Mouse (Mus musculus): ENCODE results near the gene Fam135a. TPM values are rescaled to one million over a fixed set of nuclear protein-coding genes. Genes with fewer than 3 reads are reported as not detected.

Gene Fam135a
- polyA plus RNA-seq, 1 experiment from 2014 or later = 7.2 TPM

GRCm38 (mm10) chr1:24100870-24101358 is 773 bp upstream of the Fam135a start:
- no peaks in the 10 kb centered on the region for H3K9me3 ChIP-seq (ENCODE audit: low read length)
- TF ChIP-seq CTCF (IDR thresholded peaks at IDR 0.05; ENCODE audit: low read depth) (no peak), EP300 (IDR thresholded peaks at IDR 0.05; ENCODE audit: low read depth) (no peak)
- H3K27ac ChIP-seq (ENCODE audit: low read depth) = no peak overlapping the region
- H3K27me3 ChIP-seq (ENCODE audit: insufficient read depth, low read length) = peaks cover 8% of the 10 kb centered on the region; the same call in 1 of the 2 replicates
- ATAC-seq (no peak), DNase-seq (no peak)
- H3K36me3 ChIP-seq (replicated peaks; ENCODE audit: insufficient read depth, low read length) = no peaks in the 10 kb centered on the region
- peak overlapping the region; percentile 71 for H3K4me3 ChIP-seq (ENCODE audit: low read depth, low read length)
- WGBS (ENCODE audit: insufficient replicate concordance) = 57% methylated on average over 6 of the region's 6 CpGs
- peaks cover 9% of the 10 kb centered on the region; the same call in 1 of the 2 replicates for H3K4me1 ChIP-seq (ENCODE audit: insufficient read depth)
- H3K4me2 ChIP-seq (ENCODE audit: low read depth, low read length) = peak overlapping the region; percentile 71
- peak overlapping the region; percentile 63 for H3K9ac ChIP-seq (replicated peaks)

- H3K9ac ChIP-seq (replicated peaks) = peak overlapping the region; percentile 74
- H3K9me3 ChIP-seq (ENCODE audit: low read length) = no peaks in the 10 kb centered on the region
- peaks cover 9% of the 10 kb centered on the region; the same call in 1 of the 2 replicates for H3K4me1 ChIP-seq (ENCODE audit: insufficient read depth)
- H3K4me2 ChIP-seq (ENCODE audit: low read depth, low read length) = peak overlapping the region; percentile 71
- H3K36me3 ChIP-seq (replicated peaks; ENCODE audit: insufficient read depth, low read length) = no peaks in the 10 kb centered on the region
- 5% methylated on average over 42 of the region's 44 CpGs for WGBS (ENCODE audit: insufficient replicate concordance)
- no peak for ATAC-seq
- no peak for TF ChIP-seq CTCF (IDR thresholded peaks at IDR 0.05; ENCODE audit: low read depth)
- no peak for TF ChIP-seq EP300 (IDR thresholded peaks at IDR 0.05; ENCODE audit: low read depth)
- peaks cover 8% of the 10 kb centered on the region; the same call in 1 of the 2 replicates for H3K27me3 ChIP-seq (ENCODE audit: insufficient read depth, low read length)
- DNase-seq = no peak
- peak overlapping the region; percentile 71 for H3K4me3 ChIP-seq (ENCODE audit: low read depth, low read length)
- peak overlapping the region; percentile 75 for H3K27ac ChIP-seq (ENCODE audit: low read depth)
Measured at GRCm38 (mm10) chr1:24099541-24099925, 608 bp downstream of the Fam135a start.

- no peak for TF ChIP-seq EP300 (IDR thresholded peaks at IDR 0.05; ENCODE audit: low read depth)
- TF ChIP-seq CTCF (IDR thresholded peaks at IDR 0.05; ENCODE audit: low read depth) = no peak
- Histone ChIP-seq H3K9ac (replicated peaks) (no peak overlapping the region), H3K4me1 (ENCODE audit: insufficient read depth) (peaks cover 9% of the 10 kb centered on the region; the same call in 1 of the 2 replicates), H3K4me2 (ENCODE audit: low read depth, low read length) (peak overlapping the region; percentile 56), H3K27ac (ENCODE audit: low read depth) (peak overlapping the region; percentile 66), H3K36me3 (replicated peaks; ENCODE audit: insufficient read depth, low read length) (no peaks in the 10 kb centered on the region), H3K9me3 (ENCODE audit: low read length) (no peaks in the 10 kb centered on the region), H3K4me3 (ENCODE audit: low read depth, low read length) (peak overlapping the region; percentile 17; the same call in 1 of the 2 replicates), H3K27me3 (ENCODE audit: insufficient read depth, low read length) (peaks cover 8% of the 10 kb centered on the region; the same call in 1 of the 2 replicates)
- no peak for ATAC-seq
- no peak for DNase-seq
- 32% methylated on average over 8 of the region's 8 CpGs for WGBS (ENCODE audit: insufficient replicate concordance)
Measured at GRCm38 (mm10) chr1:24097541-24097940, 2.6 kb downstream of the Fam135a start.

GRCm38 (mm10) chr1:24092414-24092813 is 7.7 kb downstream of the Fam135a start:
- ATAC-seq (no peak), DNase-seq (no peak)
- TF ChIP-seq EP300 (IDR thresholded peaks at IDR 0.05; ENCODE audit: low read depth) (no peak), CTCF (IDR thresholded peaks at IDR 0.05; ENCODE audit: low read depth) (no peak)
- H3K36me3 ChIP-seq (replicated peaks; ENCODE audit: insufficient read depth, low read length) = no peaks in the 10 kb centered on the region
- WGBS (ENCODE audit: insufficient replicate concordance) = 68% methylated on average over 7 of the region's 7 CpGs
- no peaks in the 10 kb centered on the region for H3K27me3 ChIP-seq (ENCODE audit: insufficient read depth, low read length)
- no peak overlapping the region for H3K4me2 ChIP-seq (ENCODE audit: low read depth, low read length)
- H3K4me3 ChIP-seq (ENCODE audit: low read depth, low read length) = no peak overlapping the region
- no peak overlapping the region for H3K9ac ChIP-seq (replicated peaks)
- no peak overlapping the region for H3K27ac ChIP-seq (ENCODE audit: low read depth)
- H3K9me3 ChIP-seq (ENCODE audit: low read length) = no peaks in the 10 kb centered on the region
- no peaks in the 10 kb centered on the region for H3K4me1 ChIP-seq (ENCODE audit: insufficient read depth)

GRCm38 (mm10) chr1:24090603-24091002 is 9.5 kb downstream of the Fam135a start:
- Histone ChIP-seq H3K27ac (ENCODE audit: low read depth) (no peak overlapping the region), H3K4me2 (ENCODE audit: low read depth, low read length) (no peak overlapping the region), H3K9me3 (ENCODE audit: low read length) (no peaks in the 10 kb centered on the region), H3K9ac (replicated peaks) (no peak overlapping the region), H3K27me3 (ENCODE audit: insufficient read depth, low read length) (no peaks in the 10 kb centered on the region), H3K4me3 (ENCODE audit: low read depth, low read length) (no peak overlapping the region), H3K36me3 (replicated peaks; ENCODE audit: insufficient read depth, low read length) (no peaks in the 10 kb centered on the region), H3K4me1 (ENCODE audit: insufficient read depth) (no peaks in the 10 kb centered on the region)
- no peak for TF ChIP-seq CTCF (IDR thresholded peaks at IDR 0.05; ENCODE audit: low read depth)
- no peak for TF ChIP-seq EP300 (IDR thresholded peaks at IDR 0.05; ENCODE audit: low read depth)
- ATAC-seq (no peak), DNase-seq (no peak)
- WGBS (ENCODE audit: insufficient replicate concordance) = 75% methylated on average over 2 of the region's 2 CpGs

- WGBS (ENCODE audit: insufficient replicate concordance) = 59% methylated on average over 5 of the region's 5 CpGs
- no peaks in the 10 kb centered on the region for H3K27me3 ChIP-seq (ENCODE audit: insufficient read depth, low read length)
- no peak overlapping the region for H3K27ac ChIP-seq (ENCODE audit: low read depth)
- no peaks in the 10 kb centered on the region for H3K4me1 ChIP-seq (ENCODE audit: insufficient read depth)
- H3K36me3 ChIP-seq (replicated peaks; ENCODE audit: insufficient read depth, low read length) = no peaks in the 10 kb centered on the region
- no peak overlapping the region for H3K9ac ChIP-seq (replicated peaks)
- H3K9me3 ChIP-seq (ENCODE audit: low read length) = no peaks in the 10 kb centered on the region
- H3K4me2 ChIP-seq (ENCODE audit: low read depth, low read length) = no peak overlapping the region
- no peak for DNase-seq
- TF ChIP-seq CTCF (IDR thresholded peaks at IDR 0.05; ENCODE audit: low read depth) = no peak
- no peak for TF ChIP-seq EP300 (IDR thresholded peaks at IDR 0.05; ENCODE audit: low read depth)
- H3K4me3 ChIP-seq (ENCODE audit: low read depth, low read length) = no peak overlapping the region
- no peak for ATAC-seq
Measured at GRCm38 (mm10) chr1:24090094-24090493, 10.0 kb downstream of the Fam135a start.
